Mouse (Mus musculus) mature B cell (primary cell): ENCODE measurements around the gene Gm20696.

Experiments used
- in situ Hi-C: fragments of 300-500 bp; cut with MboI; formaldehyde crosslinking; loops from 2 replicates; pipeline ENCODE4 v1.14.3; 2019

The Gm20696 gene

DNA sequence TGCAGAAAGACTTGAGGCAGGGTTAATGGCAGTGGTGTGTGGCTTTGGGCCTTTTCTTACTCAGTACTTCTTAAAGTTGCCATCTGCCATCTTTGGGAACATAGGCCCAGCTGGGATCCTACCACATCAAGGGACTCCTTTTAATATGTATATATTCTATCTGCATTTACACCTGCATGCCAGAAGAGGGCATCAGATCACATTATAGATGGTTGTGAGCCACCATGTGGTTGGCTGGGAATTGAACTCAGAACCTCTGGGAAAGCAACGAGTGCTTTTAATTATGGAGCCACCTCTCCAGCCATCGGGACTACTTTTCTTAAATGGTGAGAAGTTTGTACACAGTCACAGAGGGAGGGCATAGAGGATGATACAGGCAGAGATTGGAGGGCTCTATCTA is 93.3 kb downstream of the Gm20696 start:
- in situ Hi-C loops: no loop called here

DNA sequence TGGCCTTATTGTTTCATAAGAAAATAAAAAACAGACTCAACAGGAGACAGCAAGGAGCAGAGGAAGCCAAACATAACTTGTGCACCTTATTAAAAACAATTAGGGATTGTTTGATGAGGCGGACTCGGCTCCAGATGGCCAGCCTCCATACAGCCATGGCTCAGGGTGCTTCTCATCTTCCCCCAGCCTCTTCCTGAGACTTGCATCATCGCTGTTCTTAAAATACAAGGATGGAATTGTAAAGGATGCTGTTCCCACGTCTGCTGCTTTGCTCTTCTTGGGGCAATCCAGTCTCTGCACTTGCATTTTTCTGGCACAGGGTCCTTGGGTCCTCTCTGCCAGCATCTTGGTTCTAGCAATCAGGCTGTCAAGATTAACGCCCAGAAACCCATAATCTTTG is 94.5 kb downstream of the Gm20696 start:
- in situ Hi-C loops: no loop called here

DNA sequence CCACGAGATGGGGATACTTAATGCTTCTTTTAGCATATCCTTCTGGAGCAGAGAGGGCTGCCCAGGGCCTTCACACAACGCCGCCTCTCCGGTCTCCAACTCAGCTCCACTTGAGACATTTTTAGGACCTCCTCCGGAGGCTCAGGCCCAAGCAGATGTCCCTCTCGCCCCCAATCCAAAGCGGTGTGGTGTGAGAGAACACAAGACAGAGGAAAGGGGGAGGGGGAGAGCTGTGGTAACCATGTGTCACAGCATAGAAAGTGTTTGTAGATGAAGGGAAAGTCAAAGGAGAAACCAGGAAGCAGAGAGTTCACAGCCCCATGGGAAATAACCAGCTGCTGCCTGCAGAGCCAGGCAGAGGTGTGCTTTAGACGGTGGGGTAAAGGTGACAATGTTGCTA is 99.7 kb downstream of the Gm20696 start:
- in situ Hi-C loops: no loop called here

DNA sequence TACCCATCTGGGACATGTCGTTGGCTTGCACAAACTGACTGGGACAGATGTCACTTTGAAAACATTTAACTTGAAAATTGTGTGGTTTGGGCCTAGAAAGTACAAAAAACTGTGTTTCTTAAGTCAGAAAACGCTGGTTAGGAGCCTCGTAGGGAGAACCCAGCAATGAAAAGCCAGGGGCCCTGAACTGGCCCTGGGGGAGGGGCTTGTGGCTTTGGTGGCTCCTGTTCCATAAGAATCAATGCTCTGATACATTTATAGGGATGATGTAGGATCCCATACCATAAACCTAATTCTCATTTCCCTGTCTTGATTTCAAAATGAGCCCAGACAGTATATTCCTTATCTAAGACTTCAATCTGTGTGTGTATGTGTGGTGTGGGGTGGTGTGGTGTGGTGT is 101.8 kb downstream of the Gm20696 start:
- in situ Hi-C loops: no loop called here

DNA sequence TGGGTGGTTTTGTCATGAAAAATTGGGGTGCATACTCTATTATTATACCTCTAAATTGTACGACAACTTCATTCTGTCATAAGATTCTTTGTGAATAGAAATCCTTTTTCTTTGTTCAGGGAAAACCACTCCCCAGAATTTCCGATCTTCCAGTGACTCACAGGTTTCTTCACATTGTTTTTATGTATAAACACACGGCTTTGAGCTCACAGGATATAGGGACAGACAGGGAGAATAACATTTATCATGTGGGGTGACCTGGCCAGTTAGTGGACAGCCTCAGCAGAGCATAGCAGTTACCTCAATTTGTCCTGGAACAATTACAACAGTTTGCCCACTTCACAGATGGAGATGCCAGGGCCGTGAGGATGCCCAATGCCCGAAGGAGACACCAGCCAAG is 109.6 kb downstream of the Gm20696 start:
- in situ Hi-C loops: no loop called here

DNA sequence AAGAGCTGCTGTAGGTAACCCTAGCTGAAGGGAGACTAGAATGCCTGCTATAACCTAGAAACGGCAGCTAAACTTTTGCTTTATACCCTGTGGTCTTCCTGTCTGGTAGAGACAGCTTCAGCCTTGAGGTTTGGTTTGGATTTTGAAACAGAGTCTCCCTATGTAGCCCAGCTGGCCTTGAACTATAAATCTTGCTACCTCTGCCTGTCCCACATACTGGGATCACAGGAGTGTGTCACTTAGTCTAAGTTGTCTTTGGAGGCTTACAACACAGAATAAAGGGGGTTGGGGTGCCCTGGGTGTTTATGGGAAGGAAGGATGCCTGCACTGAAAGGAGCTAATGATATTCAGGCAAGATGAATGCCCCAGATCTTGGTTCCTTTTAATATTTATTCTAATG is 113.8 kb downstream of the Gm20696 start:
- in situ Hi-C loops: no loop called here

DNA sequence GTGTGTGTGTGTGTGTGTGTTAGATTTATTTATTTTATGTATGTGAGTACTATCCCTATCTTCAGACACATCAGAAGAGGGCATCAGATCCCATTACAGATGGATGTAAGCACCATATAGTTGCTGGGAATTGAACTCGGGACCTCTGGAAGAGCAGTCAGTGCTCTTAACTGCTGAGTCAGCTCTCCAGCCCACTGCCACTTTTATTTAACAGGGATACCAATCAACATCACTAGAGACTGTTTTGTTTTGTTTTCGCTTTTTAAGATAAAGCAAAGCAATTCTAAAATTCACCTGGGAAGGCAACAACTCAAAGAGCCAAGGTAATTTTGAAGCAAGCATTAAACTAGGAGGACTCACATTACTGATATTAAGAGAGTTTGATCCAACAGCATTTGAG is 120.2 kb downstream of the Gm20696 start:
- in situ Hi-C loops: no loop called here

DNA sequence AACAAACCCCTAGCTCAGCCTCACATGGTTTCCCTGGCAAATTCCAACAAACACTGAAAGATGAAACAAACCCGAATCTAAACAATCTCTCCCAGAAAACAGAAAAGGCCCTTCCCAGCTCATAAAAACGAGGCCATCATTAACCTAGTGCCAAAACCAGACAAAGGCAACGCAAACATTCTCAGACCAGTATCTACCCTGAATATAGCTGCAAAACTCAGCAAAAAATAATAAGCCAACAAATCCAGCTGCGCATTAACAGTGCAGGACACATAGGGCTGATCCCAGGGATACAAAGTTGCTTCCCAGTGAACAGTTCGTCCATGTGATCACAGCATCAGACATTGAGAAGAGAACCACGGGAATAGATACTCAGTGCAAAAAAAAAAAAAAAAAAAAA is 121.2 kb downstream of the Gm20696 start:
- in situ Hi-C loops: no loop called here

DNA sequence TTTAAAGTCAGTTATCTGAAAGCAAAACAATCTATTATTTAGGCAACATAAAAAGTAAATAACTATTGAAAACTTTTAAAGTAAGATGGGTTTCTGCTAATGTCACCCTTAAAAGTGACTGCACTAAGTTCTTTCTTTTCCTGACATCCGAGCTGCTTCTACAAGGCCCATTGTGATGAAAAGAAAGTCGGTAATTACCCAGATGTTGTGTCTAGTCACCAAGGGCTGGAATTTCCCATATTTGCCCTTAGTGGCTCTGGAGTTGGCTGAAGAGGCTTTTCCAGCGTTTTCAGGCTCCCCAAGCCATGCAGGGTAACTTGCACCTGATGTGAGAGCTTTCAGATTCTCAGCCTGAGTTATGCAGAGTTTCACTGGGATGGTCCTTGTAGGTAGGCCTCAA is 125.5 kb downstream of the Gm20696 start:
- in situ Hi-C loops: no loop called here

DNA sequence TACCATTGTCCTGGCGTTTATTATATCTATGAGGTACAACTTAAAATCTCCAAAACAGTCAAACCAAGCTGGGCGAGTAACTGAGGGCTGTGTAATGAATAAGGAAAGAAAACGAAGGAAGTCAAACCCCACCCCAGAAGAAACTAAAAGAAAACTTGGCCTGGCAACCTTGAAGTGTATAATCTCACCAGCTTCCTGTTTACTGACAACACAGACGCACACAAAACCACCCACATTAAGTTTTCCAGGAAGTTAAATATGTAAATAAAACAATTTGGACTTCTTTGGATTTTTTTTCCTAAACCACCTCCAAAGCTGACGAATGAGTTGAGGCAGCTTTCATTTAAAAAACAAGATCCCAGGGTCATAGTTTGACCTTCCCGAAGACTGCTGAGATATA is 125.9 kb downstream of the Gm20696 start:
- in situ Hi-C loops: no loop called here

DNA sequence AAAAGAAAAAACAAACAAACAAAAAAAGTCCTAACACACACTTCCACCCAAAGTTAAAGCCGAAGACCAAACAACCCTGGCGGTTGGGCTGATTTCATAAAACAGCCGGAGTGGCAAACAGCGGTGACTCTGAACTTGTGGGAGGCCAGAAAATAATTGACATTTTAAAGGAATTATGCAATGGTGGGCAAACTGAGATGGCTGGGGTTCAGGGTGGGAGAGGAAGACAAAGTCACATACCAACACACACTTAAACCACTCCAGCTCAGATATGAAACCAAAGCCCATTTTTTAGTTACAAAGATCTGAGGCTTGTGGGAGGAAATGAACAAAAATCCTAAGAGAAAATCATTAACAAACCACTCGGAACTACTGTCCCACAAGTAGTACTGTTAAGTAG is 126.5 kb downstream of the Gm20696 start:
- in situ Hi-C loops: no loop called here

DNA sequence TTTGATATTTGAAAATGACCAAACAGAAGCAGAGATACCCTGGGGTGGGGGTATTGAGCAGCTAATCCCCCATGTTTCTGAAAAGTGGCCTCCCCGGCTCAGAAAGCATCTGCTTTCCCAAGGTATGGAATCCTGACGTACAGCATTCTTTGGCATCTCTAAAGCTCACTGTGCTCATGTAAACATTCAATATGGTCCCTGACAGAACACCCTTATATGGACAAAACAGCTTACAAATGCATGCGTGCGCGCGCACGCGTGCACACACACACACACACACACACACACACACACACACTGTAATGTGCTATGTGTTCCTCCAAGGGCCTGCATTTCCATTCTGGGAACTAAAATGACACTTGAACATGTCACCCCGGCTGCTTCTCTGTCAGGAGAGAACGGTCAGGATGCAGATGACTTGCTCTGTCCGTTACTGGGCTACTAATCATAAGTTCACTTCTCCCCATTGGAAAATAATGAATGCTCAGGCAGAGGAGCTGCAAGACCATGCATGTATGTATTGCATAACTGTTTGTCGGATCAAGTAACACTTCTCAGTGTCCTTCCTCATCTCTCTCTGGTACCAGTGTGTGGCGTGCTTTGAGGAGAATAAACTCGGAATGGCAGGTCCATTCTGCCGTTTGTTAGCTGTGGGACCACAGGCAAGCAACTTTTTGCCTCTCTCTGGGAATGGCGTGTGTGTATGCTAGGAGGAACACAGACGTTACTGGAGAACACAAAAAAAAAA is 128.2 kb downstream of the Gm20696 start:
- in situ Hi-C loops: no loop called here

DNA sequence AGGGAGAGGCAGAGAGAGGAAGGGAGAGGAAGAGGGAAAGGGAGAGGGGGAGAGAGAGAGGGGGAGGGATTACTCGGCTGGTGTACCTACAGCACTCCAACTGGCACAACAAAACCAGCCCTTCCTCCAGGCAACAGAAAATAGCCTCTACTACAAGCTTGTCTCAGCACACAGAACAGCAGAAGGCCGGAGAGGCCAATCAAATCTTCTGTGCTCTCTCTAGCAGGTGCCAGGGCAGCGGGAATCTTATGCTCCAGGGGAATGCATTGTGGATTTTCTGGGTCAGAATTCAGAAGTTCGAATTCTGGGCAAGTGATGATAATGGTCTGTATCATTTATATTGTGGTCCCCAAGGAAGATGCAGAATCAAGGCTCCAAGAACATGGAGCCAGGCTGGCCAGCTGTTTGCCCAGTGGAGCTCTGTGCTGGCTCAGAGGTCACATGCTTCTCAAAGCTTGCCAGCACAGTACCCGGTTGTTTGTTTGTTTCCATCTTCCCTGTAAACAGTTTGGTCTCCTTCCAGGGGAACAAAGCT is 132.3 kb downstream of the Gm20696 start:
- in situ Hi-C loops: no loop called here

DNA sequence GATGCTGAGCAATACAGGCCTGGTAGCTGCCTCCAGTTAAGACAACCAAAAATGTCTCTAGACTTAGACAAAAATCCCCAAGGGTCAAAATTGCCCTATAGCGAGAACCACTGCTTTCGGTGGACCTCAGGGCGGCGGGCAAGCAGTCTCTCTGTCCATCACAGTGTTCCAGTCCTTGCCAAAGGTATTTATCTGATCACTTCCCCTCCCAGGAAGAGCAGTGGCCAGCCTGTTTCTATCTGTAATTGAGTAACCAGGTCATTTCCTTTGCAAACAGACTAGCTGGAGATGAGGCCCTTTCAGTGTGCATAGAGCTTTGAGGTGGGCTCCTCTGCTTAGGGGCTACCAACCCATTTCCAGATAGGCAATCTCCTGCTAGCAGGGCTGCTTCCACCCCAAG is 134.1 kb downstream of the Gm20696 start:
- in situ Hi-C loops: no loop called here

DNA sequence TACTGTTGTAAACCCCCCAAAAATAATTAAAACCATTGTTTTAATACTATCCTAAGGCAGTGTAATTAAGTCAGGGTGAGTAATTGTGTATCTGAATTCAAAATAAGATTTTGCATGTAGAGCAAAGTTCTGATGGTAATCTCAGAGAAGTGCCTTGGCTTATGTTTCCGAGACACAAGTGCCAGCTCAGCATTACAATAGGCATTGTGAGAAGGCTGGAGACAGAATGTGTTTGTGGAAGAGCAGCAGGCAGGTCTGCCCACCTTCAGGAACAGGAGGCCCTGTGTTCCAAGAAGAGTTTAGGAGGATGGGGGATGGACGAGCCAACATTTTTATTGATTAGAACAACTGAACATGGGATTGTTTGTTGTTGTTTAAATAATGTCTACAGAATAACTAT is 137.6 kb downstream of the Gm20696 start:
- in situ Hi-C loops: no loop called here

DNA sequence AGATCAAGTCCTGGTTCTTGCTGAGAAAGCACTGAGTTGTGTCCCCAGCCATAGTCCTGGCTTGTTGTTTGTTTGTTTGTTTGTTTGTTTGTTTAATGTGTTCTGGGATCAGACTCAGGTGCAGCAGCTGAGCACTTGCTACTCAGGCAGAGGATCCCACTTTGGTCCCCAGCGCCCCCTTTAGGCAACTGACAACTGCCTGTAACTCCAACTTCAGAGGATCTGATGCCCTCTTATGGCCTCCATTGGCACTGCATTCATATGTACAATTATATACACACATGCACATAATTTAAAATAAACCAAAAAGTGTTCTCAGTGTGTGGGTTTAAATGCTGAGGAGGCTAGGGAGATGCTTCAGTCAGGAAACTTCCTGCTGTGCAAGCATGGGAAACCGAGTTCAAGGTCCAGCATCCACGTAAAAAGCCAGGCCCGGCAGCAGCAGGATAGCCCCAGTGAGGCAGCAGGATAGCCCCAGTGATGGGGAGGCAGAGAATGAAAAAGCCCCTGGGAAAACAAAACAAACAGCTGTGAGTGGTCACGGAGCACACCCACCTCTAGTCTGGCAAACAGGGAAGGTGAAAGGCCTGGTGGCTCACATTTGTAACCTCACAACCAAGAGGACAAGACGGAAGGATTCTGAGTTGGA is 139.0 kb downstream of the Gm20696 start:
- in situ Hi-C loops: no loop called here

DNA sequence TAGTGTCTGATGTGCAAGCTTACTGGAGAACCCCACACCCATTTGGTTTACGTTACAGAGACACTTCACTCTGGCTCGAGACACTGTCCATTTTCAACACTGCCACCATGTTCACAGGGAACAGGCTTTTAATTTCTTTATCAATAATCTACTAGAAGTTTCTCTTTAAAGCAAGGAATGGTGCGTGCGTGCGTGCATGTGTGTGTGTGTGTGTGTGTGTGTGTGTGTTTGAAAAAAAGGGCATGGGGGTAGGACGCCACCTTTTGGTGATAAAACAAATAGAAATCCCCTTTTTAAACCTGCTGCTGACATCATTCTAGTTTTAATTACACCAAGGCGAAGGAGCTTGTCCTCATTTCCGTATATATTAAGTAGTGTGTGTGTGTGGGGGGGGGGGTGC is 141.2 kb downstream of the Gm20696 start:
- in situ Hi-C loops: no loop called here

DNA sequence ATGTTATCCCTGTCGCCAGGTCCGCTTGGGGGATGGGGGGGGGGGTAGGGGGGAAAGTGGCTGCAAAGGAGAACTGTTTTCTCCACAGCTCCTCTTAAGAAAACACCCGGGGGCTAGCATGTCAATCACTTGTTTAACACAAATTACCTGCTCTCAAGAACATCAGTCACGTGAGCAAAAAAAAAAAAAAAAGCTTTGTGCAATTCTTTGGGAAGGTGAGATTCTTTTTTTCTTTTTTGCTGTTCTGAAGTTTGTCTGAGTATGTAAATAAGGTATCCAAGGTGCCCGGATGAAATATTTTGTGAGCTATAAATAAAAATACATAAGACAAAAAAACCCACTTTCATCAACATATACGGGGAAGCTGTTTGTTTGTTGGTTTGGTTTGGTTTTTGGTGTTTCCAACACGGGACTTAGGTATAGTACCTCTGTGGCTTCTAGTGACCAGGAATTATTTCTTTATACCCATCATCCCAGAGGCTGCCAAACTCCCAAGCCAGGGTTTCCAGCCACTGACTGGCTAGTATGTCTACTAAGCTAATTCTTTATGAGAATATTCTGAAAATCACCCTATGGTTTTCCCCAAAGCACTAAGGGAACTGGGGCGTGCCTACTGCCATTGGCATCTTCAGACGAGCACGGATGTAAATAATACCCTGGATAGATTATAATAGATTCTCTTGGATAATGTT is 142.8 kb downstream of the Gm20696 start:
- in situ Hi-C loops: no loop called here

DNA sequence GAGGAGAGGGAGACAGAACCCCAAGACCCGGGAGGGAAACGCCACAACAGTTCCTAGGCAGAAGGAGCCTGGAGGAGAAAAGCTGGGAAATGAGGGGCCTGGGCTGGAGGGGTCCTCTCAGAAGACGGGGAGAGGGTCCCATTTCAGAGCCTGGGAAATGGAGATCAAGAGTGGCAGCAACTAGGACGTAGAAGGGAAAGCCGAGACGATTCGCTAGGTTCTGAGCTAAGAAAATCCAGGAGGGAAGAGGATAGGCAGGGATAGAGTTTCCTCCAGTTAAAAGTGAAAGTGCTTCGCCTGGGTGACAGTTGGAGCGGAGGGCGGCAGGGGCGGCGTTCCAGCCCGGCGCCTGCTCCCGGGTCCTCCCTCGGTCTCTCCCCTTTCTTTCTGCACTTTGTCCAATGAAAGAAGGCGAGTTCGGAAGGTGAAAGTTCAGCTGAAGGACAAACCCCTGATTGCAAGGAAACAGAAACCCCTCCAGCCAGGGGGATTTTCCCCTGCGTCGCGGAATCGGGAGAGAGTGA is 143.4 kb downstream of the Gm20696 start:
- in situ Hi-C loops: no loop called here

DNA sequence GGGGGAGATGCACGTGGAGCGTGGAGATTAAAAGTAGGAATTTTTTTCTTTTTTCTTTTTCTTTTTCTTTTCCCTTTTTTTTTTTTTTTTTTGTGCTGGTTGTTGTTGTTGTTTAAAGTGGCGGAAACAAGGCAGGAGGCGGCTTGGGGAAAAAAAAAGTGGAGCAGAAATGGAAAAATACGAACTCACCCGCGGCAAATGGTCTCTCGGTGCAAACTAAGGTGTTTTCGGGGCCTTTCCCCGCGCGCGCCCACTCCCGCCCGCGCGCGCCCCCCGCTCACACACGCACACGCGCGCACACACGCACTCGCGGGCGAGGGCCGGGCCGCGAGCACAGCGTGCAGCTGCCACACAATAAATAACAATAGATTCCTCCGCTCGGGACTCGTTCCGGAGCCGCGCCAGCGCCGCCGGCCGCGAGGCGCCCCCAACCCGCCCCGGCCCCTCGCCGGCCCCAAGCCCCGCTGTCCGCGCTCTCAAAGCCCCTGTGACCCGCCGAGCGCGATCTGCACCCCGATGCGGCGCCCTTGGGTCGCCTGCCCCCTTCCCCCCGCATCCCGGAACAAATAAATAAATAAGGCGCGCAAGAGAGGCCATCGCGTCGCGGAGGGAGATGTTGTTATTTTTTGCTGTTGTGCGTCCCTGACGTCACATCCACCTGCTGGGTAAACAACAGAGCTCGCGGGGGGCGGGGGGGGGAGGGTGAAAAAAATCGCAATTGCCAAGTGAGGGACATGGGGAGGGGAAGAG is 144.1 kb downstream of the Gm20696 start, which contains the start of gene Foxp1:
Gene Foxp1, minus strand, starts transcription at position 363 of the 750 bp plus-strand sequence.
- in situ Hi-C loops: no loop called here

DNA sequence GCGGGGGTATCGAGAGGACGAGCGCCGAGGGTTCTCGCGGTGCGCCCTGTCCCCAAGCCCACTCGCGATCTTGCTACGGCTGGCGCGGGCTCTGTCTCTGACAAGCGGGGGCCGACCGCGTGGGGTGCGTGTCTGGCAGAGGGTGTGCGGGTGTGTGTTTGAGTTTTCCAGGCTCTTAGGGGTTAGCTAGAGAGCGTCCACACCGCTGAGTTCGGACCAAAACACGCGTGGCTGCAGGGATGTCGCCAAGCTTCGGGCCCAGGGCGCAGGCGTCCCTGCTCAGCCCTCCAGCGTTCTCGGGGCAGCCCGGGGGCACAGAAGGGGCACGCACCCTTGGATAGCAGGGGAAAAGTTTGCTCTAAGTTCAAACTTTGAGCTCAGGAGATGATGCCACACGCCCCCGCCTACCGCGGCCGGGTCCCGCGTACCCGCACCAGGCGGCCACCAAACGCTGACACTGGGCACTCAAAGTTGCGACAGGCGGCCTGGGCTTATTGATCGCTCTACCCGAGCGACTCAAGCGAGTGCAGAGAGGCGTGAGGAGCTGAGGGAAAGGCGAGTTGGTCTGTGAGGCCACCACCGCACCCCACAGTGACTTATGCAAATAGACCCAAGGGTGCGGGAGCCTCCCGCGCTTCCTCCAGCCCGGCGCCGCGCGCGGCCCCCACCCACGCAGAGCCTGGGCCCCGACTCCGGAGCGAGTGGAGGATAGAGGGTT is 144.8 kb downstream of the Gm20696 start:
- in situ Hi-C loops: no loop called here
